8 mouse cellular contexts compared by ENCODE assay signal in the genomic region with DNA sequence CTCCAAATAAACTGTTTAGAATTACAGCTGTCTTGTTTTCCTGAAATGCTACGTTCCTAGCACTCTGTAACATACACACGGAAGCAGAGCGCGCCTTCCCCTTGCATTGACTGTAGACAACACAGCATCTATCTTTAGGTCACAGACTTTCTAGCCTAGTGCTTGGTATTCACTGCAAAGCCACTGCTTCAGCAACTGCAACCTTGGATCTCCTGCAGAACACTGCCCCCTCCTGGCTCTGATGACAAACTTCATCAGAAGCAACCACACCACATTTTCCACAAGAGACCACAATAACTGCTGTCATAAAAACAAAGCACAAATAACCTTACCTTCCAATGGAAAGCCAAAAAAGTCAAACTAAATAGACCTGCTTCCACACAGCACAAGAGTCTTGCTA. TPM values are rescaled to one million over a fixed set of nuclear protein-coding genes. Genes with fewer than 3 reads are reported as not detected.
A peak's percentile ranks its signal among the peaks of the same experiment; 100 is the strongest.
DNase-seq lines count a peak whose midpoint lies in the region; TF ChIP-seq lines count a peak whose summit lies in the region.

No protein-coding gene starts in this region.

- no peak overlapping the region for H3K4me3 ChIP-seq in cortical plate, adult 2 months (ENCODE audit: insufficient read depth, low read length)
- H3K4me3 ChIP-seq in small intestine, adult 2 months (ENCODE audit: low read depth, low read length): no peak overlapping the region

- TF ChIP-seq POLR2A in cortical plate, adult 2 months (IDR thresholded peaks at IDR 0.05; ENCODE audit: extremely low read depth, insufficient read depth, low read length): no peak
- TF ChIP-seq POLR2A in small intestine, adult 2 months (IDR thresholded peaks at IDR 0.05; ENCODE audit: low read depth, low read length): no peak

- no peak overlapping the region for H3K27ac ChIP-seq in cortical plate, adult 2 months (ENCODE audit: insufficient read depth, low read length)
- no peak overlapping the region for H3K27ac ChIP-seq in small intestine, adult 2 months (ENCODE audit: insufficient read depth, low read depth, low read length)

- TF ChIP-seq CTCF in cortical plate, adult 2 months (IDR thresholded peaks at IDR 0.05; ENCODE audit: extremely low read depth, insufficient read depth, low read length): peak; percentile 85
- TF ChIP-seq CTCF in small intestine, adult 2 months (IDR thresholded peaks at IDR 0.05; ENCODE audit: extremely low read depth, insufficient read length, insufficient replicate concordance, low read depth, low read length): peak; percentile 69; the same call in 1 of the 2 replicates

- peaks cover 7% of the 10 kb centered on the region for H3K36me3 ChIP-seq in small intestine, adult 2 months (ENCODE audit: control insufficient read depth, insufficient read depth, low read length)

- DNase-seq in kidney, adult 18-20 months: peak; percentile 53
- no peak for DNase-seq in kidney, adult 8-10 months
- DNase-seq in ZHBTc4 (ENCODE audit: low read depth, low spot score): peak; percentile 72
- peak; percentile 23 to 44 for DNase-seq in heart, adult 9 months (ENCODE audit: low spot score in 2 of 2)
- DNase-seq in layer of hippocampus, adult 11-12 months (ENCODE audit: low spot score): peak; percentile 54
- DNase-seq in mesoderm, embryonic 11.5 days (ENCODE audit: low read depth, low spot score): peak; percentile 70

- 73% methylated on average over 4 of the region's 4 CpGs for WGBS in small intestine, adult 2 months

- H3K4me1 ChIP-seq in cortical plate, adult 2 months (ENCODE audit: control insufficient read depth, insufficient read depth, low read length): peaks cover 6% of the 10 kb centered on the region; the same call in 1 of the 2 replicates
- no peaks in the 10 kb centered on the region for H3K4me1 ChIP-seq in small intestine, adult 2 months (ENCODE audit: control insufficient read depth, insufficient read depth, insufficient read length, low read length)

- no peaks in the 10 kb centered on the region for H3K27me3 ChIP-seq in small intestine, adult 2 months (ENCODE audit: control insufficient read depth, insufficient read depth, low read length)

RNA-seq across cellular contexts. Expression of gene Tbpl1, which starts 17.2 kb away (rescaled TPM):
- polyA plus RNA-seq in cortical plate, adult 2 months (2012; rRNA removed): 43.7 and 48.0 TPM in 2 replicates
- polyA plus RNA-seq in small intestine, adult 2 months (2012; rRNA removed): 6.2 and 12.9 TPM in 2 replicates

Comparison
In these comparisons a context has a peak if more than half of its experiments do, and no peak if none do; other contexts are left out.
1. DNase-seq: peak in kidney, adult 18-20 months (single experiment), ZHBTc4 (single experiment), heart, adult 9 months (2 of 2), layer of hippocampus, adult 11-12 months (single experiment) and mesoderm, embryonic 11.5 days (single experiment); none in kidney, adult 8-10 months (0 of 2).